Mouse (Mus musculus): ENCODE results near the gene Mipol1. TPM values are rescaled to one million over a fixed set of nuclear protein-coding genes. Genes with fewer than 3 reads are reported as not detected.

Gene Mipol1
- polyA plus RNA-seq (2014; fragmentation: Illumina TruSeq; extraction: RNeasy Lipid Tissue Mini Kit (QIAGEN cat#74804); ENCODE audit: low read depth, low replicate concordance), result 5.6 TPM

GRCm38 (mm10) chr12:57230192-57230706 lies at the start of gene Mipol1, which contains the start of gene Prps1l3:
Mipol1 (plus strand) TSS chr12:57230427.
Prps1l3 (plus strand) TSS chr12:57230412.

DNA sequence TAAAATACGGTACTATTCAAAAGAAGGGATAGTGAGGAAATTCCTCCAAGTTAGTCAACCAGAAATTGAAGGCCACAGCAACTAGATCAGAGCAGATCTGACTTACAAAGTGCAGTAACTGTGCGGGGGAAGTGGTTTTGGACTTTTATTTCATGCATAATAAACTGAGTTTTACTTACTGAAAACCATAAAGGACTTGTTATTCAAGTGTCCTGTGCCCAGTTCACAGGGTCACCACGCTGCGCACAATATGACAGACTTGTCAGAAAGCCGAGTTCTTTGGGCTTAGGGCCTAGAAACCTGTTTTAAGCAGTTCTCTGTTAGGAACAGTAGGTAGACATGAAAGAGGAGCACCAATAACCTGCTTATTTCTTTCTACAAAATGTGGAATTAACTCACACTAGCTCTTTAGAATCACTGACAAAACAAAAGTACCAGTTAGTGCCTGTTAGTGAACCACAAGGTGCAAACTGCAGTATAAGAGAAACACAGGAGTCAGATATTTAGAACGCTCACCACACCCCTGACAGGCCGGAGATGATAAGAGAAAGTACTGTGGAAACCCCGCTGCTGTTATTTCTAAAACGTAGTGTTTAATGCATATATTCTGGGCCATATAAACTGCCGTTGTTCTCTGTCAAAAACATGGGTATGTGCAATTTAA lies 32.7 kb upstream of the Mipol1 start, which contains the start of gene Slc25a21:
Gene Slc25a21, minus strand, starts transcription at position 110 of the 664 bp plus-strand sequence.

Other genes with a start within 250 kb of the Mipol1 start
- 6.8 TPM for gene Slc25a21, start 33.0 kb upstream of the Mipol1 start, polyA plus RNA-seq (2014; fragmentation: Illumina TruSeq; extraction: RNeasy Lipid Tissue Mini Kit (QIAGEN cat#74804); ENCODE audit: low read depth, low replicate concordance)
- gene Prps1l3, start within 50 bp of the Mipol1 start, polyA plus RNA-seq (2014; fragmentation: Illumina TruSeq; extraction: RNeasy Lipid Tissue Mini Kit (QIAGEN cat#74804); ENCODE audit: low read depth, low replicate concordance), result 27.2 TPM

Measured in adipose tissue, adult 10 weeks (tissue).